Mouse (Mus musculus) heart, postnatal 0 days (tissue): Measurements from ENCODE around the gene Sp6.

Experiments
- CTCF ChIP-seq: IDR thresholded peaks from 2 replicates; pipeline ENCODE4 v1.5.1; 2016; ENCODE audit warnings: antibody characterized with exemption, control low read depth, low read depth
- EP300 ChIP-seq: IDR thresholded peaks from 2 replicates; pipeline ENCODE4 v1.6.1; 2016; ENCODE audit warnings: antibody characterized with exemption, low read depth

- TF ChIP-seq CTCF, result no peak
- TF ChIP-seq EP300, result peak; percentile 100
These were observed 35.4 kb upstream of the Sp6 start for GRCm38 (mm10) chr11:96977606-96978400.
